Mouse (Mus musculus): ENCODE measurements around the gene Olfr748.
"Not testable (repeated sequence)": the region's sequence is repeated elsewhere in the genome, so short reads cannot be mapped to it uniquely, and the experiment has no call there.

Gene Olfr748

DNA sequence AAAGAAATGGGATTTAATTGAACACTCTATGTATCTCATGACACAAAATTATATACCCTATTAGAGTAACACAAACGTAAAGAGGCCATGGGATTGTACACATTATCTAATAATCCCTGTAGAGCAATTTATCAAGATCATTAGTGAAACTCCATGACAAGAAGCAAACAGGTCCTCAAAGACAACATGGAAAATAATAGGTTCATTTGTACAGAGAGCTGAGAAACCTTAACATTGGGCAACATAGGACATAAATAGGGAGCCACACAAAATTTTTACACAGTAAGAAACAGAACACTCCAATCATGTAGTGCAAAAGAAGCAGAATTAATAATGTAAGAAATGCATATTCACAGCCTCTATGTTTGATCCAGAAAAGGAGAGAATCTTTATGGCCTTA is at the start of gene Olfr748:
Gene Olfr748 (plus strand): TSS at position 301 of the 400 bp plus-strand sequence.
- no peak for DNase-seq (ENCODE audit: low spot score)

DNA sequence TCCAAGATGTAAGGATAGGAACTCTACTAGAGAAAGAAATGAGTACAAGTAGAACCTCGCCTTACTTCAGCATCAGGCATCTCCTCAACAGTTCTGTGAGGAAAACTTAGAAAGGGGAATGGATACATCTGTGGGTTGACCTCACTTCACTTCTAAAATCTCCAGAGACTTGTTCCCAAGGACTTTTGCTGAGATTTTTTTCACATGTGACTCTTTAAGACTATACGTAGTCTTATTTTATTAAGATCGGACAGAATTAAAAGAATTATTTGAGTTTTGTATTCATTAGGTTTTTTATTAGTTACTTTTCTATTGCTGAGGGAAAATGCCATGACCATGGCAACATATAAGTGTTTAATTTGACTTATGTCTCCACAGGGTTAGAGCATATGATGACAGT is 14.1 kb upstream of the Olfr748 start, which contains the start of gene Olfr747:
Gene Olfr747 (minus strand): TSS at position 101 of the 400 bp plus-strand sequence.
- DNase-seq (ENCODE audit: low spot score): no peak

DNA sequence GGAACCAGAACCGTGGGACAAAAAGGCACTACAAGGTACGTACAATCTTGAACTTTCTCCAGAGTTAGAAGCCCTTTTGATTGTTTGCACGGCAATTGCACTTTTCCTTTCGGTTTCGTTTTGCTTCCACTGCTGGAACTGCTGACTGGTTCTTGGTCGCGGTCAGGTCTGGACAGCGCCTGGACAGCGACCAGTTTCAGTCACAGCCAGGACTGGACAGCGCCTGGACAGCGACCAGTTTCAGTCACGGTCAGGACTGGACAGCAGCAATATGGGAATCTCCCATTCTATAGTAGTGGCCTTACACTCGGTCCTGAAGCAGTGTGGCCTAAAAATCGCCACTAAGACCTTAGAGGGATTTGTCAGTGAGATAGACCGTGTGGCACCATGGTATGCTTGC is 12.7 kb downstream of the Olfr748 start:
- peak; percentile 5 for DNase-seq (ENCODE audit: low spot score)

GRCm38 (mm10) chr14:50722371-50722770 is 15.2 kb downstream of the Olfr748 start:
- DNase-seq (ENCODE audit: low spot score): not testable (repeated sequence)

- DNase-seq (ENCODE audit: low spot score): no peak
Observed at GRCm38 (mm10) chr14:50740334-50740733, 33.2 kb downstream of the Olfr748 start.

DNA sequence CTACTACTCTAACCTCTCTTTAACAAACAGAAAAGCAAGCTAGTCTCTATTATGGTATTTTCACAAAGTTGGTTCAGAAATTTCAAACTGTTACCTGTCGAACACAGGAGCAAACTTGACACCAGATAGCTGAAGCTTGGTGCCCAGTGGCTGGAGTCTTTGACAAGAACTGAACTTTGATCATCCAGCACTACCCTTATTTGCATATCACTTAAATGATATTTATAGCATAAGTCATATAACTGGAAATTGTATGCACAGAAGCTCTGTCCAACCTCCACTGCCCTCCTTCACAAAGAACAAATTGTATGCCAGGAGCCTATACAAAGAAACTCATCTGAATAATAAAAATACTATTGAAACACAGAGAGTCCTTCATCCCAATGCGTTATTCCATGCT is 34.4 kb downstream of the Olfr748 start:
- no peak for DNase-seq (ENCODE audit: low spot score)

DNA sequence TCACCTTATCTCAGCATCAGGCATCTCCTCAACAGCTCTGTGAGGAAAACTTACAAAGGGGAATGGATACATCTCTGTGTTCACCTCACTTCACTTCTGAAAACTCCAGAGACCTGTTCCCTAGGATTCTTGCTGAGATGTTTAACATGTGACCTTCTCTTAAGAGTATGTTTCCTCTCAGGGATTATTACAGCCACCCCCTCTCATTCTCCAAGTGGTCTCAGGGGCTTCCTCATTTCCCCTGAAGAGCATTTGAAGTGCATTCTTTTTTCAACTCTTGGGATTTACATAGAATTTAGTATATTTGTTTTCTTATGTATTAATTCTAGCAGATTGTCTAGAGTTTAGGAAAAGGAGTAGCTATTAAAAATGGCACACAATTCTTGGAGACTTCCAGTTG is 37.8 kb downstream of the Olfr748 start, which contains the start of gene Olfr749:
Gene Olfr749 (minus strand): TSS at position 101 of the 400 bp plus-strand sequence.
- no peak for DNase-seq (ENCODE audit: low spot score)

DNA sequence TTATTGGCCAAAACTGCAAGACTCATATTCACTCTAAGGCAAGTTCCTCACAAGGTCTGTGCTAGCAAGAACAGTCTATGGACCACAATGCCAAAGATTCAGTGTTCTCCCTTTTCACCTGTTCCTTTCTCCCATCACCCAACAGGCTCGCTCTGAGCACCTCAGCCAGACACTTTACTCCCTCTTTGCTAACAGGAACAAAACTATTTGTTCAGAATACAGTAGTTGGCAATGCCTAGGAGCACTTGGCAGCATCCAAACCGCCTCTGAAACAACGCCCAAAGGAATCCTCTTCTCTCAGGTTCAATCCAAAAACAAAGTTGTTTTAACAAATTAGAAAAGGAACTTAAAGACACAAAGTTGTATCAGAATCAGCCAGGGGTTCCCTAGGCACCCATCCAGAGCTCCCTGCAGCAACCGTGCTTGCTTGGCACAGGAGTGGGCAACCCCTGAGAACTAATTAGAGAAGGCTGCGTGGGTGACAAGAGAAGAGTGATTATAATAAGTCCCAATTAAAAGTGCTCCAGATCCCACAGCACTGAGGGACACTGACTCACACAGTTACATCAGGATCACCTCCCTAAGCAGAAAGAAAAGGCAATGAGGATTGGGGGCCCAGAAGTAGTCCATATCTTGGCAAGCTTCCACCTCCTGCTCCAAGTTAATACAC is 51.4 kb downstream of the Olfr748 start:
- no peak for DNase-seq (ENCODE audit: low spot score)

Measured in embryo, embryonic 10 days (tissue).